Mouse (Mus musculus) adipocyte (in vitro differentiated cells): Measurements from ENCODE around the gene Hist1h1e.
"Not testable (repeated sequence)": the region's sequence is repeated elsewhere in the genome, so short reads cannot be mapped to it uniquely, and the experiment has no call there.

Experiments used
- DNase-seq: peaks from one replicate; pipeline ENCODE4 v3.0.0-alpha.2; 2016; ENCODE audit warnings: low spot score

The Hist1h1e gene

GRCm38 (mm10) chr13:23573034-23573897, 49.1 kb downstream of the Hist1h1e start:
- not testable (repeated sequence) for DNase-seq

GRCm38 (mm10) chr13:23572218-23573033, 49.9 kb downstream of the Hist1h1e start:
- DNase-seq: peak; percentile 44

GRCm38 (mm10) chr13:23571504-23572217, 50.7 kb downstream of the Hist1h1e start:
- DNase-seq: not testable (repeated sequence)

- DNase-seq: peak; percentile 93
Observed at GRCm38 (mm10) chr13:23571022-23571503, 51.3 kb downstream of the Hist1h1e start, which contains the start of the genes Hist1h2ae and Hist1h2bg. TSS of gene Hist1h2ae (minus strand) at chr13:23571220. TSS of gene Hist1h2bg (plus strand) at chr13:23571396.
